Mouse (Mus musculus): ENCODE measurements around the gene Pgam2.

DNA sequence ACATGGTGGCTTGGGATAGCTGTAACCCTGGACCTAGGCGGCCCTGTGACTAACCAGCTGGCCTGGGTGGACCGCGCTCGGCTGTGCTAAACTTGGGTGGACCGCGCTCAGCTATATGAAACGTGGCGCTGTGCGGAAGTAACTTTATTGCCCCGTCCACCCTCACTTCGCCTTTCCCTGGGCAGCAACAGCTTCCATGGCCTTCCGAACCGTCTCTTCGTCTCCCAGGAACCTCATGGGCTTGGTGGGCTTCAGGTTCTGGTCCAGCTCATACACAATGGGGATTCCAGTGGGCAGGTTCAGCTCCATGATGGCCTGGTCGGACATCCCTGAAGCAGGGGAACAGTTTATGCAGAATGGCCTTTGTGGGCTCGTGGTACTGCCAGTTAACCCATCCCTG, 2.0 kb downstream of the Pgam2 start:
- no peak for TF ChIP-seq CTCF (IDR thresholded peaks at IDR 0.05; ENCODE audit: borderline replicate concordance, control insufficient read depth, extremely low read depth, insufficient read depth, low read length, poor library complexity)
- no peak for TF ChIP-seq POLR2A (IDR thresholded peaks at IDR 0.05; ENCODE audit: control insufficient read depth, extremely low read depth, insufficient read depth, low read length, poor library complexity)
